Mouse (Mus musculus): ENCODE data around the gene H2-T24. TPM values are rescaled to one million over a fixed set of nuclear protein-coding genes. Genes with fewer than 3 reads are reported as not detected.
A peak's percentile ranks its signal among the peaks of the same experiment; 100 is the strongest.

H2-T24 gene
- total RNA-seq, 1 experiment from 2014 or later, result 63.8 TPM

DNA sequence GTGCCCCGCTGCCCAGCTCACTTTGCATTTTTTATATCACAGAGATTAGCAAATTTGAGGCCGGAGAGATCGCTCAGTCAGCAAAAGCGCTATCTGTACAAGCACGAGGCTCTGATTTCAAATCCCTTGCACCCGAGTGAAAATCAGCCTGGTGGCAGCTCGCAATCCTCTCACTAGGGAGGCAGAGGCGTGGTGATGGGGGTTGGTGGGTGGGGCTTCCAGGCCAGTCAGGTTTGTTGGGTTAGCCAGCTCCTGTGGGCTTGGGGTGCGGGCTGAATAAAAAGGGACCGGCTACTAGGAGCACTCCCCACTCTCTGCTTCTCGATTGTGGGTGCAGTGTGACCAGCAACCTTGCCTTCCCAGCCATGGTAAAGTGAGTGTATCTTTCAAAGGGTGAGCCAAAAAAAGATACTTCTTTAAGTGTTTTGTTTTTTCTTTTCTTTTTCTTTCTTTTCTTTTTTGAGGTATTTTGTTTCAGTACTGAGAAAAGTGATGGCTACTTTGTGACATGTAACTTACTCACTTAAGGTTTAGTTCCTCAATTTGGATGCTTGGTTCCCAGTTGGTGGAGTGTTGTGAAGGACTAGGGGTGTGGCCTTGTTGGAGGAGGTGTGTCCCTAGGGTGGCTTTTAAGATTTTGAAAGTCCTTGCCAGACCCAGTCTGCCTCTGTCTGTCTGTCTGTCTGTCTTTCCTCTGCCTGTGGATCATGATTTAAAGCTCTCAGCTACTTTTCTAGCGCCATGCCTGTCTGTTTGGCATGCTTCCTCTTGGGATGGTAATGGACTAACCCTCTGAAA lies 22.4 kb downstream of the H2-T24 start:
- peak; percentile 51 for ATAC-seq (replicated peaks; ENCODE audit: insufficient number of reproducible peaks, low FRiP score, low TSS enrichment, poor library complexity, severe bottlenecking)

DNA sequence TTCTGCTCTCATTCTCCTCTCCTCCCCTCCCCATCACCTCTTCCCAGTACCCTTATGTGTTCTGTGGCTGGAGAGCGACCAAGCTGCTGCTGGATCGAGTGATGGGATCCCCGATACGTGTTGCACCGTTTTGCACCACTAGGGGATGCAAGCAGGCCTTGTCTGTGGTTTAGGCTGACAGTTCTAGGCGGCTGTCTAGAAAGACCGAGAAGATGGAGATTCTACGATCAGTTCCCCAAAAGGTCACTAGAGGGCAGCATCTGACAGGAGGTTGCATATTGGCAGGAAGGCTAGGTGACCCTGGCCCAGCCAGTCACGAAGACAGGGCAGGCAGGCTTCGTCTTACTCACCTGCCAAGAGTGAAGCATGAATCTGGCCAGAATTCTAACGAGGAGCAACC lies 23.4 kb downstream of the H2-T24 start:
- ATAC-seq (replicated peaks; ENCODE audit: insufficient number of reproducible peaks, low FRiP score, low TSS enrichment, poor library complexity, severe bottlenecking), result peak; percentile 75

DNA sequence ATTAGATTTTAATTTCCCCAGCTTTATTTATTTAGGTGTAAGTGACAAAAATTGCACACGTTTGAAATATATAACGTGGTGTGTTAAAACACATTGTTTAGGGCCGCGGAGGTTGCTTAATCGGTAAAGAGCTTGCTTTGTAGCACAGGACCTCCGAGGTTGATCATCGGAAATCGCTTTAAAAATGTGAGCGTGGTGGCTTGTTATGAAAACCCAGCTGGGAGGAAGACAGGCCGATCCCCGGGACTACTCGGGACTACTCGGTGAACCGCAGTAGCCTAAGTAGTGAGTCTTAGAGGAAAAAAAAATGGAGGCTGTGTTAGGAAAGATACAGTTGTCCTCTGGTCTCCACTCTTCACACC lies 25.5 kb downstream of the H2-T24 start:
- ATAC-seq (replicated peaks; ENCODE audit: insufficient number of reproducible peaks, low FRiP score, low TSS enrichment, poor library complexity, severe bottlenecking), result no peak

DNA sequence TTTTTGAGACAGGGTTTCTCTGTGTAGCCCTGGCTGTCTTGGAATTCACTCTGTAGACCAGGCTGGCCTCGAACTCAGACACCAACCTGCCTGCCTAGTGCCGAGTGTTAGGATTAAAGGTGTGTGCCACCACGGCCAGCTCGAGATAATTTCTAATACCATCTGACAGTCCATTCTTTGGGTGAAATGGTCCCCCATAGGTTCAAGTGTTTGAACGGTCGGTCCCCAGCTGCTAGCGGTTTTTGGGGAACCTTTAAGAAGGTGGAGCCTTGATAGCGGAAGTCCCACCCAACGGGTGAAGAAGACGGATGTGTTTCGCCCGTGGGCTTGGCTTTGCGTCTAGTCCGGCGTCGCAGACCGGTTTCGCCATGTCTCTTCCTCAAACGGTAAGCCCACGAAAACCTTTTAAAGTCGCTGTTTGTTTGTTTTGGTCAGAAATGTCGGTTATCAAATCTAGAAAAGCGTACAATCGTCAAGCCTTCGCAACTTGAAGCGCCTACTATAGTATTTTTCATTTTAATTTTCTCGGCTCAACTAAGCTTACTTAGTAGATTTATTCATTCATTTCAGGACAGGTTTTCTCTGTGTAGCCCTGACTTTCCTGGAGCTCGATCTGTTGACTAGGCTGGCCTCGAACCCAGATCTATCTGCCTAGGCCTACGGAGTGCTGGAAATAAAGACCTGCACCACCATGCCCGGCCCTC lies 26.0 kb downstream of the H2-T24 start:
- ATAC-seq (replicated peaks; ENCODE audit: insufficient number of reproducible peaks, low FRiP score, low TSS enrichment, poor library complexity, severe bottlenecking), result peak; percentile 64

DNA sequence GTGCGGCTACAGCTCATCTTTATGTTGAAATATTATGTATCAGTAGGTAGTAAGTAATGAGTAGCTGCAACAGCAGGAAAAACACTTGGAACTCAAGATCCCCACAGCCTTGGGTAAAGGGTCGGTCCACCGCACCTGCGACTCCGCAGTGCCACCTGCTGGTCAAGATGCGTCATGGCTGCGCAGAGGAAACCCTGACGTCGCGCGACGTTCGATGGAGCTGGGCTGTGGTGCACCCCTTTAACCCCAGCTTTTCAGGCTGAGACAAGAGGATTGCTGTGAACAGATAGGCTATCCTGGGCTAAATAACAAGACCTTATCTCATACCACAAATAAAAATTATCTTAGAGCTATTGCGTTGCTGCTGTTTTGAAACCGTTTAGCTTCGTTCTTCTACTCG lies 26.7 kb downstream of the H2-T24 start:
- peak; percentile 61 for ATAC-seq (replicated peaks; ENCODE audit: insufficient number of reproducible peaks, low FRiP score, low TSS enrichment, poor library complexity, severe bottlenecking)

DNA sequence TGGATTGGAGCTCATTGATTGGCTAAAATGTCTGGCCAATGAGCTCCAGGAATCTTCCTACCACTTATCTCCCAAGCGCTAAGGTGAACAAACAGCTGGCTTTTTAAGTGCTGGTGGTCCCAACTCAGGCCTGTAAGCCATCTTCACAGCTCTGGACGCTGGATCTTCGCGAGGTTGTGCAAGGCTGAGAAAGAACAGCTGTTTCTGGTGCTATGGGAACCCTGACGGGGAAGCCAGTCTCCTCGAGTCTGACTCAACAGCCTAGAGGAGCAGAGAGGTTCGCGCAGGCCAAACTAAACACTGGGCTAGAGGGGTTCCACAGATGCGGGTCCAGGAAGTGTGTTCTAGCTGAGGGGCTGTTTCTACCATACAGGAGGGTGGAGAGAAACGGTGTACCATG lies 28.6 kb downstream of the H2-T24 start:
- no peak for ATAC-seq (replicated peaks; ENCODE audit: insufficient number of reproducible peaks, low FRiP score, low TSS enrichment, poor library complexity, severe bottlenecking)

DNA sequence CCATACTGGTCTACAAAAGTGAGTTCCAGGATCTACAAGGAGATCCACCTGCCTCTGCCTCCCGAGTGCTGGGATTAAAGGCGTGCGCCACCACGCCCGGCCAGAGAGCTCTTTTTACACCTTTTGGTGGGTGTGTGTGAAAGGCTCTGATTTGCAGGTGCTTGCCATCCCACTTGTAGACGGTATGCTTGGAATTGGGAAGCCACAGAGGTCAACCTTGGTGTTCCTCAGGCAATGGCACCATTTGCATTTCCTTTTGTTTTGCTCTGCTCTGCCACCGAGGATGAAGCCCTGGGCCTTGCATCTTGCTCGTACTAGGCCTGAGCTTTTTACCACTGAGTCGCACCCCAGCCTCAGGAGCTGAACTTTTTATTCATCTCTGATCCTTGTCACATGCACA lies 38.6 kb downstream of the H2-T24 start:
- ATAC-seq (replicated peaks; ENCODE audit: insufficient number of reproducible peaks, low FRiP score, low TSS enrichment, poor library complexity, severe bottlenecking), result no peak

DNA sequence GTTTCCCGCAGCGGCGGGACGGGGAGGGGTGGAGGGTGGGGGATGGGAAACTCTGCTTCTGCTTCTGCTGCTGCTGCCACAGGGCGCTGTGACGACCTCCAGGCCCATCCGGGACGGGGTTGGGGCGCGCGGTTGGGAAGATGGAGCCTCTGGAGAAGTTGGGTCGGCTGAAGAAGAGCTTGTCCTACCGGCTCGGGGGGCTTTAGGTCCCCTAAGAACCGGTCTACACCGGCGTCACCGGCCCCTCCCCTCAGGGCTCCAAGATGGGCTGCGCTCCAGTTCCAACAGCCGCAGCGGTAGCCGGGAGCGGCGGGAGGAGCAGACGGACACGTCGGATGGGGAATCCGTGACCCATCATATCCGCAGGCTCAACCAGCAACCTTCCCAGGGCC lies 40.0 kb downstream of the H2-T24 start:
- ATAC-seq (replicated peaks; ENCODE audit: insufficient number of reproducible peaks, low FRiP score, low TSS enrichment, poor library complexity, severe bottlenecking), result no peak

DNA sequence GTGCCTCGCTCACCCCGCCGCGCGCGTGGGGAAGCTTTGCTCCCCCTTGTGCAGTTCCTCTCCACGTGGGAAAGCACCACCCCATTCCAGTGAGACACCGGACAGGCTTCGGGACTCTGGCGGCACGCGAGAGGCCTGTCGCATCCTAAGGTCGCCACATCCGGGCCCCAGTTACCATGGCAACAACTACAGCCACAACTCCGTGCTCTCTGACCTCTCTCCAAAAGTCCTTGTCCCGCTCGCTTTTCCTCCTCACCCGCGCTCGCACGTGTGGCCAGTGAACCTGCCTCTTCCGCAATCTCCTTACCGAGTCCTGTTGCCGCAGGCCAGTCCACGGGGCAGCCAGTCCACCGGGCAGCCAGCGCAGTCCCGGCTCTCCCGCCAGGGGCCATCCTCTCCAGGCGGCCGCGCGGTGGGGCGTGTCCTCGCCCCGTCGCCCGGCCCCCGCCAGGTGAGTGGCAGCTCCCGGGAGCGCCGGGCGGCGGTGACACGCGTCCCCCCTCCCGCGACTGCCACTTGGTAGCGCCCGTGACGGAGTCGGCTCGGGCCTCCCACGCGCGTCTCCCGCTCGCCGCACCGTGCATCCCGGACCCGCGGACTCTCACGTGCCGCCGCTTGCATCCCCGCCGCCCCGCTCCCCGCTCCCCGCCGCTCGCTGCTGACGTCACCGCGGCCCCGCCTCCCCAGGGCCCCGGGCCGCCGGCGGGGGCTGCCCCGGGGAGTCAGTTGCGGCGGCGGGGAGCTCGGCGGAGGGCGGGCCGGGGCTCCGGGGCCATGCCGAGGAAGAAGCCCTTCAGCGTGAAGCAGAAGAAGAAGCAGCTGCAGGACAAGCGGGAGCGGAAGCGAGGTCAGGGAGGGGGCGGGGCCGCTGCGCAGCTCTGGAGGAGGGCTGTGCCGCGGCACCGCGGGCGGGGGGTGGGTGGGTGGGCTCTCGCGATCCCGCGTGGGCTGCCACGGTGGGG lies 40.7 kb downstream of the H2-T24 start, which contains the start of the genes Gnl1 and Prr3:
Gene Gnl1 (plus strand): TSS at position 451 of the 962 bp plus-strand sequence.
Gene Prr3 (minus strand): TSS at position 836 of the 962 bp plus-strand sequence.
- peak; percentile 87 for ATAC-seq (replicated peaks; ENCODE audit: insufficient number of reproducible peaks, low FRiP score, low TSS enrichment, poor library complexity, severe bottlenecking)

DNA sequence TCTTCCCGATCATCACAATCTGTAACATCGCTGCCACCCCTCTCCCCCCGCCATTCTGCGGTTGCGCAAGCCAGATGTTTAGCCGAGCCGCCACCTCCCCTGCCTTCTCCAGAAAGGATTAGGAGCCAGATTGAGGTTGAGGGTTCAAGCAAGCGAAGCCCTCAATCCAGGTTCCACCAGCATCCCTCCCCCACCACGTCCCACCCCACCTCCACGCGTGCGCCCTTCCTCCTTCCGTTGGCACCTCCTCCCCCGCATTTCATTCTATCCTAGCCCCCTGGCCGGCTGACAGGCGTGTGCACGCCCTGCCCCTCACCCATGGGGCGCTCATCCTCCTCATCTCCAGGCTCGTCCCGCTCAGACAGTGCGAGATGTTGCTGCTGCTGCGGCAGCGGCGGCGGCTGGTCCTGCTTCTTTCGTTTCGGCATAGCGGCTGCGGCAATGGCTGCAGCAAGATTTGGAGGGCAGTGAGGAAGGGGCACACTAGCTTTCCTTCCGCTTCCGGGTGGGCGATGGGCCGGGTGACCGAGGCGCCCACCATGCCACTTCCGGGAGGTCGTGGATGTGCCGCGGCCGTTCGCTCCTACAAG lies 41.5 kb downstream of the H2-T24 start:
- no peak for ATAC-seq (replicated peaks; ENCODE audit: insufficient number of reproducible peaks, low FRiP score, low TSS enrichment, poor library complexity, severe bottlenecking)

DNA sequence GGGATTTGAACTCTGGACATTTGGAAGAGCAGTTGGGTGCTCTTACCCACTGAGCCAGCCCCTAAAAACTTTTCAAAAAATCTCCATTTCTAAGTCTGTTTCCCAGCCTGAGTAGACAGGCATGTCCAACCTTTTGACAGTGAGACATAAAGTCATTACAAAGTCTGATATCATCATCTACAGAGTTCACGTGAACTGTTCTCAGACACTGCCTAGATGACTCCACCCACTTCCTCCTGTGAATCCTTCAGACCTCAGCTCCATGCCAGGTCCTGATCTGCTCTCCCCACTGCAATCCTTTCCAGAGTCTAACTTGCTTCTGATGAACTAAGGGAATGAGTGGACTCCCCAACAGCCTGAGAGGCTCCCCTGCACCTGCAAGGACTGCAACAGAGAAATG lies 48.2 kb downstream of the H2-T24 start:
- no peak for ATAC-seq (replicated peaks; ENCODE audit: insufficient number of reproducible peaks, low FRiP score, low TSS enrichment, poor library complexity, severe bottlenecking)

DNA sequence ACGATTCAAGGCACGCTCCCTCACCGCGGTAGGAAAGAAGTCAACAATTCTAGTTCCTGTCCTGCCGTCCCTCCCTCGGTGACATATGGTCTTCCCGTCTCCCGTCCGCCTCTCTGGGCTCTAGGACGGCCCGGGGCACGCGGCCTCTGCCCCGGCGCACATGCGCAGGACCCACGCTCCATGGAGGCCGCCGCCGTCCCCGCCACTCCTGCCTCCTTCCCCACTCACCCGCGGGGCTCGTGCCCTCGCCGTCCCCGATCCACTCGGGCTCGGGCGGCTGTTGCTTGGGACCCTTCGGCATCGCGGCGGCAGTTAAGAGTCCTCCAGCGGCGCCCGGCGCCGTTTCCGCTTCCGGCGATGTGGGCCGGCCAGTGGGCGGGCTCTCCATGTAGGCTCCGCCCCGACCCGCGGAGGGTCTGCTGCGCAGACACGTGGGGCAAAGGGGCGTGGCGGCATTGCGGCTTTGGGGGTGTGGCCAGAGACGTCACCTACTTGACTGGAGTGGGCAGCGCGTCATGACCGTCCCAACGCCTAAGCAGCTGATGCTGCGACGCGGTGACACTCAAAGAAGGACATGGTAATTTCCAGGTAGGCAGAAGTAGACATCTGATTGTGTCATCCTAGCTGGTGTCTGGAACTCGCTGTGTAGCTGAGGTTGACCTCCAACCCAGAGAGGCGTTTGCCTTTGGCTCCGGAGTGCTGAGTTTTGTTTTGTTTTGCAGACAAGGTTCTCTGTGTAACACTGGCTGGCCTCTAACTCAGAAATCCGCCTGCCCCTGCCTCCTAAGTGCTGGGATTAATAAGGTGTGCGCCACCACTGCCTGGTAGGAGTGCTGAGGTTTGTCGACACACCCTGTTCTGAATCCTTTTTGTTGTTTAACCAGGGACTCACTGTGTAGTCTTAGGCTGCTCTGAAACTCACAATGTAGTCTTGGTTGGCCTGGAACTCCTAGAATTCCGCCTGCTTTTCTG lies 50.7 kb downstream of the H2-T24 start, which contains the start of gene Abcf1:
Gene Abcf1 (minus strand): TSS at position 344 of the 972 bp plus-strand sequence.
- peak; percentile 95 for ATAC-seq (replicated peaks; ENCODE audit: insufficient number of reproducible peaks, low FRiP score, low TSS enrichment, poor library complexity, severe bottlenecking)

DNA sequence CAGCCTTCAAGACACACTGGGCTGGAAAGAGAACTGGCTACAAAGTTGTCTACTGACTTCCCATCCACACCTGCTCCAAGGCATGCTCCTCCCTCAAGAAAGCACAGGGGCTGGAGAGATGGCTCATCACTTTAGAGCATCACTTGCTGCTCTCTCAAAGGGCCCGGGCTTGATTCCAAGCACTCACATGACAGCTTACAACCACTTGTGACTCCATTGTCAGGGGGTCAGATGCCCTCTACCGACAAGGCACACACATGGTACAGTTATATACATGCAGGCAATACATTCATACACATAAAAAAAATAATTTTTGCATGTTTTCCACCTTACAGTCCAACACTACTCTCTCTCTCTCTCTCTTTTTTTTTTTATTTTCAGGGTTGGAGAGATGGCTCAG lies 52.7 kb downstream of the H2-T24 start:
- no peak for ATAC-seq (replicated peaks; ENCODE audit: insufficient number of reproducible peaks, low FRiP score, low TSS enrichment, poor library complexity, severe bottlenecking)

DNA sequence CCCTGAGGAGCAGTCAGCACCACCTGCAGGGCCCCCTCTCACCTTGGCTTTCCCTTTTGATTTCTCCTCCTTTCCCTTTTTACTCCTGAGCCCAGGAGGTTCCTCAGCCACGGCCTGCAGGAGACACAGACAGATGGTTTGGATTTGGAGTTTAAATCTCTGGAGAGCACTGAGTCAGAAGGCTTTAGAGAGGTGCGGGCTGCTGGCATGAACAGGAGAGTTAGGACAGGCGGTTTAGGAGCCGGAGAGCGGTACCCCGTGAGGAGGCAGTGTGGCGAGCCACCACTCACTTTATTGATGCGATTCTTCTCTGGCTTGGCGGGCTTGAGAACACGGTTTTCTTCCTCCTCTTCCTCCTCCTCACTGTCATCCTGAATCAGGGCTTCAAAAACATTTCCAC lies 57.1 kb downstream of the H2-T24 start:
- ATAC-seq (replicated peaks; ENCODE audit: insufficient number of reproducible peaks, low FRiP score, low TSS enrichment, poor library complexity, severe bottlenecking), result no peak

DNA sequence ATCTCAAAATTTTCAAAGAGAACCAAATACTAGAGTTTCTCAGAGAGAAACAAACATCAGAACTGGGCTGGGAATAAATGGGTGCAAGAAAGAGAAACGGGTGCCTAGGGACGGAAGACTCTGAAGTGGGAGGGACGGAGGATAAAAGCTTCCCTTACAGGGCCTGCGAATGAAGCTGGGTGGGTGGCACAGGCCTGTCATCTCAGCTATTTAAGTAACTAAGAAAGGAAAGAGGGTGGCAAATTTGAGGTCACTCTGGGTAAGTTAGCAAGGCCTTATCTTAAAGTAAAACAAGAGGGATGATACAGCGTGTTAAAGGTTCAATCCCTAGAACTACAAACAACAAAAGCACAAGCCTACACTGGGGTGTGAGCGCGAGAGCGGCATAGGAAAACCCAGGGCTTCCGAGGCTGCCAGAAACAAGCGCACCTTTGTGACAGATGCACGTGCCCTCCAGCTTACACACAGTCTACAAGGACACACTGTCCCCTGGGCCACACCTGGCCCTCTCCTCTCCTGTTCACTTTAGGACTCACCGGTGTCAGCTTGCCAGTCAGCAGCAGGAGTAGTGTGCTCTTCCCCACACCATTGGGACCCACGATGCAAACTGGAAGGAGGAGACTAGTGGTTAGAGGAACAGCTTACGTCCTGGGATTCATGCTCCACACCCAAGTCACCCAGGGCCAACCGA lies 61.7 kb downstream of the H2-T24 start:
- ATAC-seq (replicated peaks; ENCODE audit: insufficient number of reproducible peaks, low FRiP score, low TSS enrichment, poor library complexity, severe bottlenecking), result no peak

All from monocyte, adult 5-6 weeks (primary cell).